Mouse (Mus musculus) right cerebral cortex, postnatal 10 days (tissue): Measurements from ENCODE around the gene Sirt2.
A peak's percentile ranks its signal among the peaks of the same experiment; 100 is the strongest.

Experiments used
- DNase-seq, 2 experiments: peaks; one replicate each; pipeline ENCODE4 v3.0.0; 2021; ENCODE audit warnings: low spot score in 2 of 2

Gene Sirt2

DNA sequence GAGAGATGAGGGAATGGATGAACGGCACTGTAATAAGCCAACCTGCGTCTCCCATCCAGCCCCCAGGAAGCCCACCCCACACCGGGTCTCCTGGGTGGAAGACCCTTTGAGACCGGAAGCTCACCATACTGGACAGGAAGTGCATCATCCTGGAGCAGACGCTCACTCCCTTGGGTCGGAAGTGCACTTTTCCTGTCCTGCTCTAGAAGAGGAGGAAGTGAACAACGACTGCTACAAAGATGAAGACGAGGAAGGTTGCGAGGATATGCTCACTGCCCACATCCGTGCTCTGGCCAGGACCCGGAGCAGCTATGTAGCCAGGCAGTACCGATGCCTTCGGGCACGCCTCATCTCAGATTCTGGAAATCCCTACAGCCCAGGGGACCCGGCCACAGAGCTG, 29.3 kb downstream of the Sirt2 start:
- no peak for DNase-seq

DNA sequence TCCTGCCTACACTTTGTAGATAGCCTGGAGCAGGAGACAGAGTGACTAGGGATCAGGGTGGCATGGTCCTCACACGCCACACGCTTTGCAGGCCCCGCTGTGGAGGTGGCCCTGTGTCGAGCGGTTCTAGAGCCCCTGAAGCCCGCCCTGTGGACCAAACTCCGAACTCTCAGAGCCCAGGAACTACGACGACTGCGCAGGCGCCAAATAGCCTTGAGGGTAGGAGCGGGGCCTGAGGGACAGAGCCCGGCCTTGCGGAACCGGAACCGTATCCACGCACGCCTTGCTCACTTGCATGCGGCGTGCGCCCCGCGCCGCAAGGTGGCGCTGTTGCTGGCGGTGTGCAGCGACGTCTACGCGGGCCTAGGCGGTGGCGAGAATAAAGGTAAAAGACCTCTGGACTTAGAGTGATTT, 30.0 kb downstream of the Sirt2 start:
- peak in 1 of 2 experiments; percentile 81 for DNase-seq

DNA sequence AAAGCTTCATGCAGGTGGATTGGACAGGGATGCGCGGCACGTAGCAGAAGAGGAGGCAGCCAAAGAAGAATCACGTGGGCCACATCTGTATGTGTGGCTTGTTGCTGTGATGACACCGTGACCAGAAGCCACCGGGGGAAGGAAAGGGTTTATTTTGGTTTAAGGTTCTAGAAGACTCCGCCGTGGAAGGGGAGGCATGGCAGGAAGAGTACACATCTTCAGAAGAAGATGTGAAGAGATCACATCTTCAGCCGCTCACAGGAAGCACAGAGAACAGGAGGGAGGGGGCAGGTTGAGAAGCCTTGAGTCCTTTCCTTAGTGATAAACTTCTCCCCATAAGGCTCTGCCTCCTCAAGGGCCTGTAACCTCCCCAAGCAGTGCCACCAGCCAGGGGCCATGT, 33.5 kb downstream of the Sirt2 start:
- DNase-seq, result no peak

DNA sequence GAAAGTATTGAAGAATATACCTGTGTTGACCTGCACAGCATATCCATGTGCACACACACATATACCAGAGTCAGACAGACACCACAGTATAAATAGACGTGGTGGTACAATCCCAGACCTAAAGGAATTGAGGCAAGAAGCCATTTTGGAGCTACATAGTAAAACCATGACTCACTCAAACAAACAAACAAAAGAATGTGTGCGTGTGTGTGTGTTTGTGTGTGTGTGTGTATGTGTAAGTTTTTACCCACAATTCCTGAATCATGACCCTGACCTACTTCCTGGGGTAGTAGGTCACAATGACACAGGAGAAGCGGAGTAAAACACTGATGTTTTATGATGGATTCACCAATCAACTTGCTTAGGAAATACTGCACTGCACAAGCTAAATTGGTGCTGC, 34.9 kb downstream of the Sirt2 start:
- no peak for DNase-seq

DNA sequence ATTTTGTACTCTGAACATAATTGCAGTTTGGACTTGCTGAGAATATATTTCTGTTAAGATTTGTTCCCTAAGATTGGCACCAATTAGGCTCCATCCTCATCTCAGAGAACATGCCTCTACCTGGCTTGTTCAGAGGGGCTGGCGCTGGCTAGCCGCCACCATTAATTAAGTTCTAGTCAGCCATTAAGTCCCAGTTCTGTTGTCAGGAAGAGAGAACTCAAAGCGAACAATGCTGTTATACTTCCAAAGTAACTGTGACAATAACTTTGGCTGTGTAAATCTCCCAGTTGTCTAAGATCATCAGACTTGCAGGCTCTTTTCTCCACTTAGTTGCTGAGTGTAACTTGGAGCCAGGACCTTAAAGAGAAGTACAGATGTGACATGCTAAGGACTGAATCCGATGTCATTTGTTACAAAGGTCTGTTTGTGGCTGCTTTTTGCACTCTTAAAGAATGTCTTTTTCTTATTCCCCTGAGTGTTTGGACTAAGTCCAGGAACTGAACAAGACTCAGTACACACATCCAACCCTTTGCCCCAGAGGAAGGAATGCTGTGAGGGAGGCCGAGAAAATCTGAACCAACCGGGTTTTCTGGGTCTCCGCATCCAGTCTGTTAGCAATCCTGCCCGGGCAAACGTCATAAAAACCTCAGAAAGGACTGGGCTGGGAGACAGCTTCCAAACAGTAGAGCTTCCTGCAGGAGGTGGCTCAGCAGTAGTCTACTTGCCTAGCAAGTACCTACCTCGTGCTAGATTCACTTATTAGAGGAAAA, 35.6 kb downstream of the Sirt2 start:
- peak in 1 of 2 experiments; percentile 44 for DNase-seq

DNA sequence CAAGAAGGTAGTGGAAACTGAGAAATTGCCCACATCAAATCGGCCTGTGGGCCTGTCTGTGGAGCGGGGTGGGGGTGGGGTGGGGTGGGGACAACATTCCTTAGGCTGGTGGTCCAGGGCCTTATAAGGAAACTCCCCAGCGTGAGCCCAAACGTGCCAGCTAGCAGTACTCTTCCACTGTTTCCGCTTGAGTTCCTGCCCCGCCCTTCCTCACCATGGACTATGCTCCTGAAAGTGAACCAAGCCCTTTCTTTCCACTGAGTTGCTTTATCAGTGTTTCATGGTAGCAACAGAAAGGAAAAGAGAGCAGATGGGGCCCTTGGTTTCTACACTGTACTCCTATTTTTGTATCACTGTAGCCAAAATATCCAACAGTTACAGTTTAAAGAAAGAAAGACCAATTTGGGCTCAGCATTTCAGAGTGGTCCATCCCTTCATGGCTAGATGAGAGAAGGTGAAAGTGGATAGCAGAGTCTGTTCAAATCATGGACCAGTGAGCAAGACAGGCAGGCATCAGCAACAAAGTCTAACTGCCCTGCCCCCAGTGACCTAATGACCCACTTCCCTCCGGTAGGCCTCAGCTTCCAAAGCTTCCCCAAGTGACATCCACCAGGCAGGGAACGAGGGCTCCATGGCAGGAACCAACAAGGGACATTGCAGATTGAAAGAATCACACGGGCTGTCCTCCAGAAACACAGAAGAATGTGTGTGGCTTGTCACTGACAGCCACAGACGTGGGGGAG, 36.5 kb downstream of the Sirt2 start:
- DNase-seq, result no peak

DNA sequence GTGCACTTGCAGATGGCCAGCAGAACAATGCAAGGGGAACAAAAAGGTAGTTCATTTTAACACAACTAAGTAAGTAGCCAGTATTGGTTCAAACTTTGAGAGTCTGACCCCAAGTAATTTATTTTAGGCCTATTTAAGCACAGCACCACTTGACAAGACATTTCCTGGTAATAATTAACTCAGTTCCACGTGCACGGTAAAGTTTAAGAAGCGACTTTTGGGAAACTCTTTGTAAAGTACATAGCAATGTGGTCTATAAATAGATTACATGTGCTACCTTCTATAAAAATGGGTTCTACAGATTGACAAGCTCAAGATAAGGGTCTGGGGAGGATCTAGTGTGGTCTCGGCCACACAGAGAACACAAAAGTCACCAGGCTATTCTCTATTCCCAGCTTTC, 37.2 kb downstream of the Sirt2 start:
- no peak for DNase-seq

DNA sequence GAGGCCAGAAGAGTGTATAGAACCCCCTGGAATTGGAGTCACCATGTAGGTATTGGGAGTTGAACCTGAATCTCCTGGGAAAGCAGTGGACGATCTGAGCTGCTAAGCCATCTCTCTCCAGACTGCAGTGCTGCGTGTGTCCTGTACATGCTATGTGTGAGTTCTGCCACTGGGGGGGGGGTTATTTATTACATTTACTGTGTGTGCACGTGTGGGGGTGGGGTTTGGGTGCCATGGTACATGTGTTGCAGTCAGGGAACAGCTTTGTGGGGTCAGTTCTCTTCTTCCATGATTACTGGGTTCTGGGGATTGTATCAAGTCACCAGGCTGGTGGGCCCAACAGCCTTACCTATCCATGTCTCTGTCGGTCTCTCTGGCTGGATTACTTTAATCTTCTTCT, 40.3 kb downstream of the Sirt2 start:
- no peak for DNase-seq

DNA sequence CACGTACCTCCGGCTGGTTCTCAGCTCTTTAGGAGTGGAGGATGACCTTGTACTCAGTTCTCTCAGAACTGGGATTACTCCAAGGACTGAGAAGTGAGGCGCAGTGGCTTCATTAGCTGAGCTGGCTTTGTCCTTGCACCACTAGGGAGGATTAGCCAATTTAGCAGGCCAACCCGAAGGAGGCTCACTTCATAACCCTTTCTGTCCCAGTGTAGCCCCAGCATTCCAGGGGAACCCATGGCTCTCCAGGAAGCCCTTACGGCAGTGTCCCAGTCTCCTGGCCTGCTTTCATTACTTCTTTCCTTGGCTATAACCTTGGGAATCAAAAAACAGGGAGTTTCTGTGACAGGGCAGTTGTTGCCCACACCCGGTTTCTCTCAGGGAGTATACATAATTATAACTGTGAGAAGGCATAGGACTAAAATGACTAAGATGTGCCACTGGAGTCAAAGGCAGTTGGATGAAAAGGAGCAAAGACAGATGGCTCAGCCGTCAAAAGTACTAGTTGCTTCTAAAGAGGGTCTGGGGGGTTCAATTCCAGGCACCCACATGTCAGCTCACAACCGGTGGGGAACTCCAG, 41.2 kb downstream of the Sirt2 start:
- no peak for DNase-seq

DNA sequence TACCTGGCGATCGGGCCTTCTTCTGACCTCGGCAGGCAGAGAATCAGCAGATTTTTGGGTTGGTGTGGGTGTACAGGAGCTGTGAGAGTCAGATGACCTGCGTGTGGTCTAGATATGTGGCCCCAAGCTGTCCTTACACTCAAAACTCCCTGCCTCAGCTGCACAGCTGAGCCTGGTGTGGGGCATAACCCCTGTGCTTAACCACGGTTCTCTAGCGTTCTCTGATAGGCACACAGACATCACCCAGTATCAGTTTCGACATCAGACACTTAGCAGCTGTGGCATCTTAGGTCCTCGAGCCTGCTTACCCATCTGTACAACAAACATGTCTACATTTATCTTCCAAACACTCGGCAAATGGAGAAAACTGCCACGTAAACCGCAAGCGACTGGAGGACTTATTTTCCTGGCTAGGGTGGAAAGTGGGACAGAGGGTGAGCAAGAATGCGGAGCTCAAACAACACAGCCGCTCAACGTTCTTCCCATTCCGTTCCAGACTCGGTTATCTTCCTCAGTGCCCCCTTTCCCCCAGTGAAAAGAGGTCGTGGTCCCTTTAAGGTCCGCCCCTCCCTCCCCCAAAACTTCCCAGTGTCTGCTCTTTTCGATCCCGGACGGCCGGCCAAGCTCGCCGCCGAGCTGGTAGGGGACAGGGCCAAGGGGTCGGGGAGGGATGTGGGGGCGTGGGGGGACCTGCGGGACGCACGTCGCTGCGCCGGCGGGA, 41.8 kb downstream of the Sirt2 start, which contains the start of gene Hnrnpl:
Gene Hnrnpl, plus strand, starts transcription at position 321 of the 721 bp plus-strand sequence.
- DNase-seq, result no peak

DNA sequence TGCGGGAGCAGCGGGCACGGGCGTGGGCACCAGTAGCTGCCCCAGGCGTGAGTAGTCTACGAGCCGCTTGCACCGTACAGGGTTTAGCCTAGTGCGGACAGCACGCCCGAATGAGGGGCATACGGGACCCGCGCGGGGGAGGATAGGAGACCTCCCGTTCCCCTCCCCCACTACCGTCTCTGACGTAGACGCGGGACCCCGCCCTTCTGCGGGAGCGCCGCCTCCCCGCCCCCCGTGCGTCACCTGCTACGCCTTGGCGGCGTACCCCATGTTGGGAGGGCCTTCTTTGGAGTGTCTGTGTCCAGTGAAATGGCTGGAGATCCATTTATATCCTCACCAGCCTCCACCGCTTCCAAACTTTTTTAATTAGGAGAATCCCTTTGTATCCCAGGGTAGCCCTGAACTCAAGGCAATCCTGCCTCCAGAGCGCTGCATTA, 42.4 kb downstream of the Sirt2 start:
- DNase-seq, result peak; percentile 96 to 97

DNA sequence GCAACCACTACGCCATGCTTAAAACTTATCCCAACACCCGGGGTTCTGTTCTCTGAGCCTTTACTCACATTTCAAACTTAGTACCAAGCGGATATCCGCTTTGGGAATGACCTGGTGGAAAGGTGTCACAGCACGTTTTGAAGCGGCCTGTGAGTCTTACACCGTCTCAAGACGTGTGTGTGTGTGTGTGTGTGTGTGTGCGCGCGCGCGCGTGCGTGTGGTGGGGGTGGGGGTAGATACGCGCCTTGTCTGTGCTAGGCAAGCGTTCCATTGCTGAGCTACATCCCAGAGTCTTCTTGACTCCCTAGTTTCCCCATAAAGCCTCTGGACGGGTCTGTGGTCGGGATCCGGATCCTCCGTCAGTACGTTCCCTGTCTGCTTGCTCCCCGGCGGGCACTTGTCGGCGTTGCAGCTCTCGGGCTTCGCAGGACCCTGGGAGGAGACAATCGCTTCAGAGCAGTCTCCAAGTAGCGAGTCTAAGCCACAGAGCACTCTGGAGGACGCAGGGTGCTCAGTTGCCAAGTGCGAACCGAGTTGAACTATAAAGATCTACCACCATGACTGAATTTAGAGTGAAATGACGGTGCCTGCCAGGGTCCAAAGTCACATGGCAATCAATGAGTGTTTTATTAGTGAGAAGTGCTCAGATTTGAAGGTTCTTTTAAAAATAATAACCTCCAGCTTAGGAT, 43.0 kb downstream of the Sirt2 start:
- peak; percentile 78 to 79 for DNase-seq

DNA sequence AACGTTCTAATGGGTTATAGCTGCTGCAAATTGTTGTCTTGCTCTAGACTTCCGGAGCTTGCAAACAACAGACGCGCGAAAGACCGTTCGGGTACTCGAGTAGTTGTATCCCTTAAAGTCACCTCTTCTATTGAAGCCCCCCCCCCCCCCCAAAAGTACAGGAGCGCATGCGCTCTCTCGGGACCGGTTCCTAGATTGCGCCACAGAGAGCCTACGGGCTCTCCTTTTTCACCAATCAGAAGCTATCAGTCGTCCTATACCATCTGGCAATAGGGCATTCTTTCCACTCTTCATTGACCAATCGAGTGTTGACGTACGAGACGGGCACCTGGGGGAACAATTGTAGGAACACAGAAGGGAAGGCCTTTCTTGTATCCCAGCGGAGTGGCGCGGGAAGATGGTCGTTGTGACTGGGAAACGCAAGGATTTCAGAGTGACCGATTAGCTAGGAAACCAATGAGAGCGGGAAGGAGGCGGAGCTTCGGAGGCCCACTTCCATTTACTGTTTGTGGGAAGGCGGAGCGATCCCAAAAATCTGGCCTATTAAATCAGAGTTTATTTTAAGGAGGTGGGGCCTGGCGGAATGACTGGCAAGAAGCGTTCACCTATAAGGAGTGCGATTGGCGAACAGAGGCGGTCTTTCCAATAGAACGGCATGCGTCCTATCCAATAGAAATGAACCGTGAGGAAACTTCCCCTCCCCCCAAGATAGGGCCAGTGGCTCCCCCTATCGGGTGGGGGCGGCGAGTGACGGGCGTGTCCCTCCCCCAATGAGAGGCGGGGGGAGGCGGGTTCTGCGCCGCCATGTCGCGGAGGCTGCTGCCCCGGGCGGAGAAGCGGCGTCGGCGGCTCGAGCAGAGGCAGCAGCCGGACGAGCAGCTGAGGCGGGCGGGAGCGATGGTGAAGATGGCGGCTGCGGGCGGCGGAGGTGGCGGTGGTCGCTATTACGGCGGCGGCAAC, 43.9 kb downstream of the Sirt2 start:
- DNase-seq, result peak; percentile 98 to 99

DNA sequence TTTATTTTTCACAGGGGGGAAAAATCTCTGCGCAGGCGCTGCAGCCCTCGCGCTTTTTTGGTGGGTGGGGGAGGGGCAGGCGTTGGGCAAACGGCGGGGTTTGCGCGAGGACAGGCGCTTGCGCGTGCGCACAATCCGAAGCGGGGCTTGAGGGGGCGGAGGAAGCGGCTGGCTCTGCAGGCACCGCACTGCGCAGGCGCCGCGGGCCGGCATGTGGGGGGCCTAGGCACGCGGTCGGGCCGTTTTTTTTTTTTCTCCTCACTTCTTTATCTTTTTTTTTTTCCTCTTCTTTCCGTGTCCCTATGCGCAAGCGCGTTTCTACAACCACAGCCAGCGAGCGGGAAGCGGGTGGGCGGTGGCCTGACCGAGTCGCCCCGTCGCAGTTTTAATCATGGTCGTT, 44.7 kb downstream of the Sirt2 start:
- peak; percentile 95 to 97 for DNase-seq

DNA sequence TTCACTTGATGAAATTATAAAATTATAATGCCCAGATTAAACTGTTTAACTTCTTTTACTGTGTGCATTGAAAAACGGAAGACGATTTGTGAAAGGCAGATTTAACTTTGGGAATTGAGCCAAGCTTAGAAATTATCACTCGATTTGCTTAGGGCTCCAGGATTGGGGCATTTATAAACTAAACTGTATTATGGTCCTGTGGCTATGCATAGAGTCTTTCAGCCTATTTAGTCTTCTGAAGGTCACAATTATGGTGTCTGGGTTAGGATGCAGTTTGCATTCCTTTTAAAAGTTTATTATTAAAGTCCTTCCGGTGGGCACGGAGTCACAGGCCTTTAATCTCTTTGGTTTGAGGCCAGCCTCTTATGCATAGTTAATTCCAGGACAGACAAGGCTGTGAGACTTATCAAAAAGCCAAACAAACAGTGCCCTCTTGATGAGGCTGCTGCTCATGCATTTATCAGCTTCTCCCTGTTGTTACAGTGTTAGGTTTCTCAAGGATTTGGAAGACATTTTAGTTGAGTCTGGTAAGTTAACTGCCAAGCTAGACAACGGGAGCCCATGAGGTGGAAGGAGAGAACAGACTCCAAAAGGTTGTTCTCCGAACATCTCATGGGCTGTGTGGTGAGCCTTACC, 45.2 kb downstream of the Sirt2 start:
- DNase-seq, result no peak

DNA sequence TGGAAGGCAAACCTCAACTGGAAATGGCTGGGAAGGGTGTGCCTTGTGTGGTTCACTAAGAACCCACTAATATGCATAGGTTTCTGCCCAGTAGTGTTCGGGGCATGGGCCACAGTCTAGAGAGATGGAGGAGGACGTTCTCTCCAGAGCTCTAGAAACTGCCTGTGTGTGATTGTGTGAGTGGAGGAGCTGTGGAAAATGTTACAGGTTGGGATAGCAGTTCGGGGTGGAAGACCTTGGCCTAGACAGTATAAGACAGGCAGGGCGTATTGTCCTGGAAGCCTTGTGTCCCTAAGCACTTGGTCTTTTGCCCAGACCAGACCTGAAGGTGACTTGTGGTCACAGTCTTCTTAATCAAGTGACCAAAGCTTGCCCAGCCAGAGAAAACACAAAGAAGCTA, 45.9 kb downstream of the Sirt2 start:
- no peak for DNase-seq

DNA sequence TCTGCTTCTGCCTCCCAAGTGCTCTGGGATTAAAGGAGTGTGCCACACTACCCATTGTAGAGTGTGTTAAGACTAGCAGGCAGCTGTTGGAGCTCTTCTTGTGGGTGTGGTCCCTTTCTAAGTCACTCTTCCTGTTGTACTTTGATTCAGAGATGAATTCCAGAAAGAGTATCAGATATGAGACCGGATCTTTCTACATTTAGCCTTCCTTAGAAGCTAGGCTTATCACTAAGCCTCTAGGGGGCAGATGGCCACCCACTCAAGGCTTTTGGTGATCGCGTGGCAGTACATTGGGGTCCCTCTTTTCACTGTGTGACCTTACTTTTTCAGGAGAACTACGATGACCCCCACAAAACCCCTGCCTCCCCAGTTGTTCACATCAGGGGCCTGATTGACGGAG, 46.4 kb downstream of the Sirt2 start:
- DNase-seq, result no peak

DNA sequence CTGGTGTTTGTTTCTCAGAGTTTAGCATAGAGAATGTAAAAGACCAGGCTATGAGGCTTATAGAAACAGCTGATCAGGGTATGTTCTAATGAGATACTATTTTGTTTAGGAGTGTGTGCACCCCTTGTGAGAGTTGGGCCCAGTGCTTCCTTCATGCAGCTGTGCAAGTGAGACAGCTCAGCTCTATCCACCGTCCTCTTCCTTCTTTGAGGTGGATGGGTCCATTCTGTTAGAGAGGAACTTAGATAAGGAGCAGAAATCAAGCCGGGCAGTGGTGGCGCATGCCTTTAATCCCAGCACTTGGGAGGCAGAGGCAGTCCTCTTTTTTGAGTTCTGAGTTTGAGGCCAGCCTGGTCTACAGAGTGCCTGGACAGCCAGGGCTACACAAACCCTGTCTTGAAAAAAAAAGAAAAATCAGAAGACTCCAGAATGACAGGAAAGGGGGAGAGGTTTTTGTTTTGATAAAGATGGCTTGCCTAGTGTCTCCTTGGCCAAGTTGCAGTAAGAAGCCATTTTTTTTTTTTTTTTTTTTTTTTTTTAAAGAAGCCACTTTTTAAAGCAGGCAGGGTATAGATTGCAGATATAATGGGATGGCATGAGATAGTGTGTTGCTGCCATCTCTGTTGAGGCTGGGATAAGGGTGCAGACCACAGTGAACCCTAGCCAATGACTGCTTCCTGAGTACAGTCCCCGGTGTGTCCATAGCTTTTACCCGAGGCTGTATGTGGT, 47.9 kb downstream of the Sirt2 start:
- DNase-seq, result no peak

DNA sequence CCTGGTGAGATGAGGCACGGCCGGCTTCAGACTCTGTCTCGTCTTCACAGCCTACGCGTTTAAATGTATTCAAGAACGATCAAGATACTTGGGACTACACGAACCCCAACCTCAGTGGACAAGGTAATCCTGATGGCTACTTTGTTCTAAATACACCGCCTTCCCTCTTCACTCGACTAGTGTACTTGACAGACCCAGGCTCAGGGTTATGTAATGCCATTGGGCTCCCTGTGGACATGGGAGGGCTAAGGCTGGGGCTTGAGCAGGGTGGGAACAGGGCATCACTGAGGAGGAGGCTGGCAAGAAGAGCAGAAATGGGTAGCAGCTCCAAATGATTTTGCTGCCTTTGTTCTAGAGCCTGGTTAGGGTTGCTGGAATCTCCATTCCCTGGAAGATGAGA, 48.7 kb downstream of the Sirt2 start:
- no peak for DNase-seq
